Mouse (Mus musculus) monocyte, adult 5-6 weeks (primary cell): ENCODE results near the gene Spcs2. TPM values are rescaled to one million over a fixed set of nuclear protein-coding genes. Genes with fewer than 3 reads are reported as not detected.
A peak's percentile ranks its signal among the peaks of the same experiment; 100 is the strongest.
"Not testable (repeated sequence)": the region's sequence is repeated elsewhere in the genome, so short reads cannot be mapped to it uniquely, and the experiment has no call there.

Experiments used
- ATAC-seq: fragments of 153-309, 156-312 bp; replicated peaks from 2 replicates; pipeline ENCODE4 v1.8.0; 2017; ENCODE audit warnings: mild to moderate bottlenecking; ENCODE audit not compliant: low TSS enrichment, insufficient number of reproducible peaks, severe bottlenecking, poor library complexity, low FRiP score
- total RNA-seq: library from RNA; stranded (forward); fragments of 200-1000, 200-491, 200-594 nt; gene quantifications from 3 replicates; pipeline ENCODE4 v1.2.3, GENCODE M21; 2017

Gene Spcs2
- total RNA-seq, 1 experiment from 2014 or later = 121 TPM

GRCm38 (mm10) chr7:99833115-99833845, 30.0 kb downstream of the Spcs2 start:
- 0 out of 2 replicates have a peak, but pooled peaks have one; percentile 38 for ATAC-seq

- peak; percentile 97 for ATAC-seq
These were observed 35.1 kb downstream of the Spcs2 start, which contains the start of gene Neu3 for GRCm38 (mm10) chr7:99828083-99828570. Neu3 (minus strand) TSS chr7:99828417.

- ATAC-seq = no peak
These were observed 37.2 kb downstream of the Spcs2 start for GRCm38 (mm10) chr7:99826096-99826495.

- no peak for ATAC-seq
These were observed 37.8 kb downstream of the Spcs2 start for GRCm38 (mm10) chr7:99825511-99825910.

GRCm38 (mm10) chr7:99824649-99825483, 38.4 kb downstream of the Spcs2 start:
- no peak for ATAC-seq

- no peak for ATAC-seq
These were observed 40.1 kb downstream of the Spcs2 start for GRCm38 (mm10) chr7:99823045-99823663.

- no peak for ATAC-seq
These were observed 40.8 kb downstream of the Spcs2 start for GRCm38 (mm10) chr7:99822426-99822825.

GRCm38 (mm10) chr7:99821953-99822352, 41.3 kb downstream of the Spcs2 start:
- ATAC-seq = no peak

GRCm38 (mm10) chr7:99818181-99818725, 45.0 kb downstream of the Spcs2 start:
- not testable (repeated sequence) for ATAC-seq

GRCm38 (mm10) chr7:99813394-99813793, 49.9 kb downstream of the Spcs2 start:
- no peak for ATAC-seq

- ATAC-seq = no peak
These were observed 51.6 kb downstream of the Spcs2 start for GRCm38 (mm10) chr7:99811661-99812060.

GRCm38 (mm10) chr7:99810814-99811213, 52.4 kb downstream of the Spcs2 start:
- ATAC-seq = no peak

- not testable (repeated sequence) for ATAC-seq
These were observed 56.2 kb downstream of the Spcs2 start for GRCm38 (mm10) chr7:99807043-99807442.

- no peak for ATAC-seq
These were observed 57.9 kb downstream of the Spcs2 start for GRCm38 (mm10) chr7:99805340-99805739.

- not testable (repeated sequence) for ATAC-seq
These were observed 59.2 kb downstream of the Spcs2 start for GRCm38 (mm10) chr7:99804033-99804432.

GRCm38 (mm10) chr7:99803535-99803934, 59.7 kb downstream of the Spcs2 start:
- no peak for ATAC-seq

GRCm38 (mm10) chr7:99799118-99799517, 64.1 kb downstream of the Spcs2 start:
- no peak for ATAC-seq

GRCm38 (mm10) chr7:99797911-99798647, 65.2 kb downstream of the Spcs2 start:
- 0 out of 2 replicates have a peak, but pooled peaks have one; percentile 60 for ATAC-seq
